Mouse (Mus musculus) hindbrain, embryonic 16.5 days (tissue): Measurements from ENCODE around the gene Tamm41. TPM values are rescaled to one million over a fixed set of nuclear protein-coding genes. Genes with fewer than 3 reads are reported as not detected.

Experiments
- ATAC-seq: fragments of 200-750 bp; cut with Nextera tagmentation; 2 replicates; pipeline ENCODE4 v1.8.0; 2017; ENCODE audit warnings: moderate TSS enrichment, moderate library complexity
- H3K27ac ChIP-seq: fragments of 300-500 bp; sonication (generic); 2 replicates; pipeline ENCODE4 v1.5.1; 2014; ENCODE audit warnings: low read depth, mild to moderate bottlenecking, control low read depth, low read length, moderate library complexity
- H3K27me3 ChIP-seq: fragments of 300-500 bp; sonication (generic); replicated peaks from 2 replicates; pipeline ENCODE4 v1.6.1; 2014; ENCODE audit warnings: low read length; ENCODE audit not compliant: control insufficient read depth, insufficient read depth
- H3K36me3 ChIP-seq: fragments of 300-500 bp; sonication (generic); 2 replicates; pipeline ENCODE4 v1.6.1; 2014; ENCODE audit warnings: mild to moderate bottlenecking, low read length, moderate library complexity, mixed read lengths; ENCODE audit not compliant: control insufficient read depth, insufficient read depth
- H3K4me1 ChIP-seq: fragments of 300-500 bp; sonication (generic); 2 replicates; pipeline ENCODE4 v1.6.1; 2014; ENCODE audit warnings: low read depth, low read length; ENCODE audit not compliant: control insufficient read depth, insufficient read depth
- H3K4me2 ChIP-seq: fragments of 300-500 bp; sonication (generic); 2 replicates; pipeline ENCODE4 v1.6.1; 2014; ENCODE audit warnings: mild to moderate bottlenecking, low read length, control low read depth, moderate library complexity
- H3K4me3 ChIP-seq: fragments of 300-500 bp; sonication (generic); 2 replicates; pipeline ENCODE4 v1.5.1; 2014; ENCODE audit warnings: mild to moderate bottlenecking, low read length, control low read depth, moderate library complexity
- H3K9ac ChIP-seq: fragments of 300-500 bp; sonication (generic); 2 replicates; pipeline ENCODE4 v1.6.1; 2014; ENCODE audit warnings: low read depth, mild to moderate bottlenecking, control low read depth, low read length, moderate library complexity
- H3K9me3 ChIP-seq: fragments of 300-500 bp; sonication (generic); 2 replicates; pipeline ENCODE4 v1.6.1; 2014; ENCODE audit warnings: mild to moderate bottlenecking, low read length, moderate library complexity; ENCODE audit not compliant: control insufficient read depth
- WGBS: fragments of 180-500 bp; shearing (Covaris S2); extraction: QIAGEN DNeasy Blood & Tissue Kit; methylation state at CpG from one replicate; pipeline ENCODE4 v1.1.7; 2014; 5-methylcytosine and 5-hydroxymethylcytosine counted together
- polyA plus RNA-seq: library from polyadenylated mRNA; unstranded; fragments of >200 nt; fragmentation: Nextera tagmentation; extraction: Ambion mirVana; gene quantifications from 2 replicates; pipeline ENCODE4 v1.2.1, GENCODE M21; 2015

Tamm41 gene
- polyA plus RNA-seq, 1 experiment from 2014 or later = 48.6 TPM

- Histone ChIP-seq H3K9ac (no peak overlapping the region), H3K27me3 (no peaks in the 10 kb centered on the region), H3K27ac (no peak overlapping the region), H3K4me3 (no peak overlapping the region), H3K4me1 (peaks cover 5% of the 10 kb centered on the region), H3K9me3 (no peaks in the 10 kb centered on the region), H3K4me2 (no peak overlapping the region), H3K36me3 (no peaks in the 10 kb centered on the region)
- no peak for ATAC-seq
- WGBS = 67% methylated on average over 5 of the region's 5 CpGs
Measured at GRCm38 (mm10) chr6:114963636-114964035, 74.0 kb downstream of the Tamm41 start.

- H3K9me3 ChIP-seq = no peaks in the 10 kb centered on the region
- no peak overlapping the region for H3K9ac ChIP-seq
- 80% methylated on average over 10 of the region's 10 CpGs for WGBS
- H3K4me1 ChIP-seq = peaks cover 3% of the 10 kb centered on the region
- no peak overlapping the region for H3K4me2 ChIP-seq
- ATAC-seq = no peak
- H3K4me3 ChIP-seq = no peak overlapping the region
- no peaks in the 10 kb centered on the region for H3K36me3 ChIP-seq
- no peak overlapping the region for H3K27ac ChIP-seq
- H3K27me3 ChIP-seq = no peaks in the 10 kb centered on the region
Measured at GRCm38 (mm10) chr6:114961276-114962068, 76.2 kb downstream of the Tamm41 start.

- Histone ChIP-seq H3K9ac (no peak overlapping the region), H3K4me3 (no peak overlapping the region), H3K9me3 (no peaks in the 10 kb centered on the region), H3K27ac (no peak overlapping the region), H3K4me2 (no peak overlapping the region), H3K27me3 (no peaks in the 10 kb centered on the region), H3K36me3 (no peaks in the 10 kb centered on the region), H3K4me1 (no peaks in the 10 kb centered on the region)
- 87% methylated on average over 6 of the region's 6 CpGs for WGBS
- ATAC-seq = no peak
Measured at GRCm38 (mm10) chr6:114959012-114959398, 78.7 kb downstream of the Tamm41 start.

GRCm38 (mm10) chr6:114958249-114959011 is 79.2 kb downstream of the Tamm41 start:
- no peaks in the 10 kb centered on the region for H3K36me3 ChIP-seq
- no peaks in the 10 kb centered on the region for H3K27me3 ChIP-seq
- H3K4me2 ChIP-seq = no peak overlapping the region
- ATAC-seq = no peak
- no peak overlapping the region for H3K27ac ChIP-seq
- H3K9me3 ChIP-seq = no peaks in the 10 kb centered on the region
- H3K9ac ChIP-seq = no peak overlapping the region
- H3K4me3 ChIP-seq = no peak overlapping the region
- no peaks in the 10 kb centered on the region for H3K4me1 ChIP-seq
- WGBS = 76% methylated on average over 10 of the region's 10 CpGs

GRCm38 (mm10) chr6:114957756-114958155 is 79.9 kb downstream of the Tamm41 start:
- Histone ChIP-seq H3K27ac (no peak overlapping the region), H3K36me3 (no peaks in the 10 kb centered on the region), H3K4me2 (no peak overlapping the region), H3K4me3 (no peak overlapping the region), H3K9me3 (no peaks in the 10 kb centered on the region), H3K9ac (no peak overlapping the region), H3K27me3 (no peaks in the 10 kb centered on the region), H3K4me1 (peaks cover under 1% of the 10 kb centered on the region)
- WGBS = 74% methylated on average over 12 of the region's 12 CpGs
- no peak for ATAC-seq

- H3K9ac ChIP-seq = no peak overlapping the region
- H3K4me1 ChIP-seq = peaks cover 6% of the 10 kb centered on the region
- ATAC-seq = no peak
- H3K36me3 ChIP-seq = no peaks in the 10 kb centered on the region
- no peak overlapping the region for H3K4me2 ChIP-seq
- WGBS = 86% methylated on average over 5 of the region's 5 CpGs
- H3K4me3 ChIP-seq = no peak overlapping the region
- H3K9me3 ChIP-seq = no peaks in the 10 kb centered on the region
- H3K27me3 ChIP-seq = no peaks in the 10 kb centered on the region
- no peak overlapping the region for H3K27ac ChIP-seq
Measured at GRCm38 (mm10) chr6:114954496-114954895, 83.2 kb downstream of the Tamm41 start.

Other genes with a start within 250 kb of the Tamm41 start
- gene Vgll4, start 67.9 kb downstream of the Tamm41 start, polyA plus RNA-seq = 60.2 and 62.0 TPM in 2 replicates
- 55.9 and 69.7 TPM in 2 replicates for gene Syn2, start 97.0 kb upstream of the Tamm41 start, polyA plus RNA-seq
- not detected in 2 replicates for gene Gm17482, start 189.5 kb upstream of the Tamm41 start, polyA plus RNA-seq
- 30.5 and 34.2 TPM in 2 replicates for gene Timp4, start 214.3 kb upstream of the Tamm41 start, polyA plus RNA-seq